ENCODE assay signal across 10 mouse cellular contexts in genomic region chr6:36725509-36726160, GRCm38 (mm10).
DNase-seq lines count a peak whose midpoint lies in the region; ATAC-seq lines count a peak whose summit lies in the region.
"Had no signal": no experiment of that assay in that cellular context is flagged by ENCODE, and none has a peak within 500 bp of the region (broad histone marks: within the 10 kb centered on the region; RNA-seq: fewer than 3 reads in every experiment).

No protein-coding gene starts in this region.

- ATAC-seq in activated CD4-positive, CD25-positive, alpha-beta regulatory T cell, adult 4 months, result no peak
- ATAC-seq: forebrain, postnatal 0 days had no signal

- intact Hi-C loops in left cerebral cortex, postnatal 10 days (cut with DNase I), result no loop called here
- intact Hi-C loops in left cerebral cortex, postnatal 36 days (cut with DNase I), result no loop called here

- peak; percentile 30 to 33 for DNase-seq in cerebellum, postnatal 10 days
- DNase-seq in cerebellum, postnatal 36 days, result no peak
- peak; percentile 13 to 76 for DNase-seq in left cerebral cortex, postnatal 10 days (ENCODE audit: extremely low spot score in 1 of 2, low spot score in 2 of 2)
- no peak for DNase-seq in left cerebral cortex, postnatal 36 days (ENCODE audit: low spot score in 2 of 2)
- peak; percentile 46 to 57 for DNase-seq in right cerebral cortex, postnatal 10 days (ENCODE audit: low spot score in 2 of 2)
- no peak for DNase-seq in right cerebral cortex, postnatal 36 days (ENCODE audit: low spot score in 2 of 2)
- DNase-seq in testis, postnatal 10 days (ENCODE audit: low spot score), result no peak
- DNase-seq: cerebellum, adult 8-10 months; forebrain, postnatal 0 days had no signal

Comparison
In these comparisons a context has a peak if more than half of its experiments do, and no peak if none do; other contexts are left out.
1. DNase-seq: peak in cerebellum, postnatal 10 days (2 of 2), left cerebral cortex, postnatal 10 days (2 of 2) and right cerebral cortex, postnatal 10 days (2 of 2); none in cerebellum, postnatal 36 days (0 of 2), left cerebral cortex, postnatal 36 days (0 of 2), right cerebral cortex, postnatal 36 days (0 of 2) and testis, postnatal 10 days (single experiment).